Mouse (Mus musculus) thymus, postnatal 0 days (tissue): ENCODE data around the gene Kcnq2. TPM values are rescaled to one million over a fixed set of nuclear protein-coding genes. Genes with fewer than 3 reads are reported as not detected.
A peak's percentile ranks its signal among the peaks of the same experiment; 100 is the strongest.

ENCODE experiments used
- DNase-seq: peaks from one replicate; pipeline ENCODE4 v3.0.0-alpha.2; 2015; ENCODE audit warnings: low spot score
- polyA plus RNA-seq: library from polyadenylated mRNA; unstranded; fragments of >200 nt; fragmentation: Nextera tagmentation; extraction: Ambion mirVana; gene quantifications from 2 replicates; pipeline ENCODE4 v1.2.1, GENCODE M21; 2015

The Kcnq2 gene
- polyA plus RNA-seq, 1 experiment from 2014 or later, result 0.07 TPM

DNA sequence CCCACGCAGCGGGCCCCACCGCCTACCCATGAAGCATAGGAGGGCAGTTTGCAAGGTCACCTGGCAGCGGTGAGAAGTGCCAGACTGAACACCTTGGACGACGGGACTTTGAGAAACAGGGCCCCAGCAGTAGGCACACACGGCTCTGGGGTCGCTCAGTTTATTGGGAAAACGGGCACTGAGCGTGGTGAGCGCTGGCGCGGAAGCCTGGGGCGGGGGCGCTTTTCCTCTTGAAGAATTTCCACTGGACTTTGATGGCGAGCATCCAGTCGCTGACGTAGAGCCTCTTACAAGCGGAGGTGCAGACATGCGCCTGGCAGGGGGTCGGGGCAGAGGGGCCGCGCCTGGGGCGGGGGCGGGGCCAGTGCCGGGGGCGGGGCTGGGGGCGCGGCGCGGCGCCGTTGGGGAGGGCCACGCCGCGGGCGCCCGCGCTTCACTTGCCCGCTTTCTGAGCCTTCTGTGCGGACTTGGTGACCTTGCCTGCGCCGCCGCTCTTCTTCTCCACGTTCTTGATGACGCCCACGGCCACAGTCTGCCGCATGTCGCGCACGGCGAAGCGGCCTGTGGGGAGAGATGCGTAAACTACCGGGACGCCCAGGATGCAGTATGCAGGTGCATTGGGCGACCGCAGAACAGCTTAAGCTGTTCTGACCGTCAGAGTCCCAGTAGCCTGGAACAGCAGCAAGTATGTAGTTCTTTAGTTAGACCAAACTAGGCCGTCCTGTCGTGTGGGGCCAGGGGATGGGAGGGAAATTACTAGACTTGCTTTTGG lies 12.6 kb upstream of the Kcnq2 start:
- DNase-seq, result peak; percentile 24

DNA sequence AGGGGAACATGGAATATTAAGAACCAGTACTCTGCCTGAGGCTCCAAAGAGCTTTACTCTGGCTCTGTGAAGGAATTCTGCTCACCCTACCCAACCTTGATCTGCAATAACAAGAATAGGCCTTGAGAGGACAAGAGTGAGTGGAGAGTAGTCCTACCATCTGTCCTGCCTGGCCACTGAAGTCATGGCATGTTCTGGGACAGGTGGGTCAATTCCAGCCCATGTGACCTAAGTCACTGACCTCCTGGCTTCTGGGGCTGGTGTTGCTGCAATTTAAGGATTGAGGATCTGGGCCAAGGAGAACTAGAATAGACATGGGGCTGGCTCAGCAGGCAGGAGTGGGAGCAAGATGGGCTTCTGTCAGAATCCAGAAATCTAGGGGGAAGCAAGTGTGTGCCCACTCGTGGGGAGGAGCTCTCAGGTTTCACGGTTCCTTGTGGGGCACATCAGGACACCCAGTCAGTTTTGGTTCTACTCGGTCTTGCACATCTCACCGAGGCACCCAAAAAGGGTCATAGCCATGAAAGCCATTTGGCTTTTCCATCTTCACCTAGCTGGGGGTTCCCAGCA lies 12.0 kb upstream of the Kcnq2 start:
- DNase-seq, result no peak

DNA sequence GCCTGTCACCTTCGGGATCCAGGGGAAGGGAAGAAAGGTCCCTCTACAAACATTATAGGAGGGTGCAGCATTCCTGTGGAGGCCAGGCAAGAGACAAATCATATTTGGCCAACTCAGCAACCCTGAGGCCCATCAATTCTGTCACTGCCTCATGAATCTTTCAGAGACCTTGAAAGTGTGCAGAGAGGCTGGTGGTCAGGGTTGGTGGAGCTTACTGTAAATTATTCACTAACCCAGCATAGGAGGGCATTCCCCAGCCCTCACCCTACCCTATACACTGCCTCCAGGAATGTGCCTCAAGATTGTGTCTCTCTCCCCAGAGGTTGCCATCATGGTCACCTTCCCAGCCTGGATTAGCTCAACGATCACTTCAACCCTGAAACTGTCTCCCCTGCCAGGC lies 9.6 kb upstream of the Kcnq2 start:
- DNase-seq, result no peak

DNA sequence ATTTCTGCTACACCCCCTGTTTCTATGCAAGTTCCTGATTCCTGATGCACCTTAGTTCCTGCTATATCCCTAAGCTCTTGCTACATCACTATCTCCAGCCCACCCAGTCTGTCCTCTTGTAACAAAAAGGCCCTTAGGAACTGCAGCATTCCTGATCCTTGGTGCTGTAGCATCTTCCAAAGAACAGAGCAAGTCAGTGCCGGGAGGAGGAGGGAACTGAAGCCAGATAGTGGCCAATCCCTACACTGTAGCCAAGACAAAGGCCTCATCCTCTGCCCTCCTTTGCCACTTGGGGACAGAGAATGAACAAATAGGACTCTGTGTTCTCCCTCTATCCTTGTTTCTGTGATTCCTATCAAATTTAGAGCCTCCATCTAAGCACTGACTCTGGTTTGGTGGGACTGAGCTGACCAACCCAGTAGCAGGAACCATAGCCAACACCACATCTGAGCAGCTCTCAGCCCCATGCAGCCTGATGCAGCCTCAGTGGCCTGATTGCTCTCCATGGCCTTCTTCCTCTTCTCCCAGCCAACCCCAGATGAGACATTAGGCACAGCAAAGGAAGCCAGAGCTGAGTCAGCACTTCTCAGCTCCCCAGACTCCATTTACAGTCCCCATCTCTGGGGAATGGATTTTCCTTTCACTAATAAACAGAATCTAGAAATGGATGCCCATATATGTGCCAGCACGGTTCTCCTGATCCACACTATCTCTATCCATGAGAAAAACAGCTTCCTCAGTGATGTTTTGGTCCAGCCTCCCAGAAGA lies 8.6 kb upstream of the Kcnq2 start:
- DNase-seq, result no peak

DNA sequence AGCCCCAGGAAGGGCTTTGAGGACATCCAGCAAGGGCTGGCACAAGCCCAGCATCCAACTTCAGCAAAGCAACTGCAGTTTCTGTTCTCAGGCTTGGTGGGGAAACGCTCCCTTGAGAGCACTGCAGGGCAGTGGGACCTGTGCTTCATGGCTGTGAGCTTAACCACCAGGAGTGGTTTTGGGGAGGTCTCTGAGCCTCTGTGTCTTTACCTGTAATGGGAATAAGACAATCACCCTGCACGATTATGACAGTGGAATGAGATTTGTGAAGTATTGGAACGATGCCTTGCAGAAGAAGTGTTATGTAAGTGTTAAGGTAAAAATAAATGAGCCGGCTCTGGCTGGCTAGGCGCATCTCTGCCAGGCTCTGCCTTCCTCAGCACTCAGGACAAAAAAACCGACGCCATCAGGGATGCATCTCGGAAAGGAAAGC lies 7.6 kb upstream of the Kcnq2 start:
- no peak for DNase-seq

DNA sequence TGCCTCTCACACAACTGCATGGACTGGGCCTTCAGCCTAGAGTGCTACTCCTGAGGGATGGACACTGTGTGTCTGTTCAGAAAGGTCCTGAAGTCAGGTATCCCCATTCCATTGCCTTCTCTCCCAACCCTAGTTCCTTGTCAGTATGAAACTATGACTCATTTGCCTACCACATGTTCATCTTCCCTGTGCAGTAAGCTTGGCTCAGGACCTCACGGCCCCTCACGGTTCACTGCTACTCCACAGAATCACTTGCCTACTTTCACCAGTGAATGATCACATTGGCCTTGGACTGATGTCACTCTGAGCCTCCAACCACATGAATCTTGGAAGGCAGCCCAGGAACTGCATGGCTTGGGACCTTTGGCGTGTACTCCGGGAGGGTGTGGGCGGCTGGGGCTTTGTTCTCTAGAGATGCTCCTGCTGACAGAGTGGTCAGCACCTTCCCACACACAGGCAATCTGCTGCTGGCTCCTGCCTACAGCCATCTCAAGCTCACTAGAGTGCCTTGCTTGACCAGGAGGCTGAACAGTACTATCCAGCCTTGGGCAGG lies 4.6 kb upstream of the Kcnq2 start:
- DNase-seq, result no peak

DNA sequence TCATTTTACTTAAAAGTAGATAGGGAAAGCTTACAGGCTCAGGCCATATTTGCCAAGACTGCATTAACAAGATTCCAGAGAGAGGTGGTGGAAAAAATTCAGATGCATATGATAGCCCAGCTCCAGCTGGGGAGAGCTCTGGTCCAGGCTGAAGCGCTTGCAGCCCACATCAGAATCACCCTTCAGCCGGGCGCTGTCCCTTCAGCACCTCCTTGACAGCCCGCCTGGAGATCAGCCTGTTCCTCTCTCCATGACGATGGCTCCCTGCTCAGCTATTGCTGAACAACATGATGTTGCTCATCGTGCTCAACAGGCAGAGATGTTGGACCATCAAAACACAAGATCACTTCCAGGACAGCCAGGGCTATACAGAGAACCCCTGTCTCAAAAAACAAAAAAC lies 1.8 kb upstream of the Kcnq2 start:
- no peak for DNase-seq

DNA sequence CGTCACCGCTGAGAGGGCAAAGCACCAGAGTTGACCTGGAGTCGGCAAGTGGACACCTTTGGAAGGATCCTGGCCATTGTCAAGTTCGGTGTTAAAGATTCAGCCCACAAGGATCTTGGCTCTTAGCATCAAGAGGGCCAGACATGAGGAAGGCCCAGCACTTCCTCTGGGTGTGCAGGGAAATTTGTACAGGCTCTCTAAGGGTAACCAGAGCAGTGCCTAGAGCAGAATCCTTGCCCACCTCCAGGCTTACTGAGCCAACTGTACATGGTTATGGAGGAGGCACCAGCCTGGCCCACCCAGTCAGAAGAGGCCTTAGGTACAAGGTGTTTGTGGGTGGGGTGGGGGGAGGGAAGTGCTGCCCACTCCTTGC lies 332 bp upstream of the Kcnq2 start:
- no peak for DNase-seq

DNA sequence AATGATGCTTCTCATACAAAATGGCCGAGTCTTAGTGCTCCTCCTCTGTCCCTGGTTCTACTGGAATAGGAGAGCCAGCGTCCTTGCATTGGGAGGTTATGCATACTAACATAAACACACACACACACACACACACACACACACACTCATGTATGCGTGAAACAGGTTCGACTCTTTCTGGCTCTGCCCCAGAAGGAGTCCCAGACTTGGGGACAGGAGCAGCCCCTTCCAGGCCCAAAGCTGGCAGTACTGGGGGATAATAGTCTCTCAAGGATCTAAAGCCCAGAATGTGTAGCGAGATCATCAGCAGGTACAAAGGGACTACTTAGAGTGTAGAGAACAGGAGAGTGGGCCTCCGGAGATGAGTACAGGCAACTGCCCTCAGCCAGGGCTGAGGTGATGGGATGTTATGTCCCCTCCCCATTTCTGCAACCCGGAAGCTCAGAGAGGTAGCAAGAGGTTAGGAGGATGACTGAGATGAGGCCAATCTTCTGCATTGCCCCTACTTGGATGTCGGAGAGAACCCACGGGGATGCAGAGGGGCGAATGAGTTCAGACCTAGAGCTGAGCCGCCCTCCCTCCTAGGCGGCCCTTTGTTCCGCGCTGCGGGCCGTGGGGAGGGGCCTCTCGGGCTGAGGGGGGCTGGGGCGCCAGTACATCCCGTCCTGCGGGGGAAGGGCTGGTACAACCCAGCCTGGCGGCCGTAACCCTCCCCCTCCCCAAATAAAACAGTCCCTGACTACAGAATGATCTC lies 1.1 kb downstream of the Kcnq2 start:
- no peak for DNase-seq

DNA sequence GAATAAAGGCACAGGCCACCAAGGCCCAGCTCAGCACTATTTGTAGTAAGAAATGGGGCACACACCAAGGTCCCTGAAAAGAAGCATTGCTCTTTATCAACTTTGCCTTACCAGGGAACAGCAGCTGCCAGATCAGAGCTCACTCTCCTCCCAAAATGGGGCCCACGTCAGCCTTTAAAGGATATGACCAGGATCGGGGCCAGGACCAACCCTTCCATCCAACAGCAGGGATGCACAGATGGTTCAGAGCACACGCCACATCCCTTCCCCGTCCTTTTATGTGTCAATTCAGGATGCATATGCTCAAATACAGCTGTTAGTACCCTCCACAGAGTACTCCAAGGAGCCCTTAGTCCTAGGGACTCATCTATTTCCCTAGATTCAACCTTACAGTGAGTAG lies 4.9 kb downstream of the Kcnq2 start:
- no peak for DNase-seq

DNA sequence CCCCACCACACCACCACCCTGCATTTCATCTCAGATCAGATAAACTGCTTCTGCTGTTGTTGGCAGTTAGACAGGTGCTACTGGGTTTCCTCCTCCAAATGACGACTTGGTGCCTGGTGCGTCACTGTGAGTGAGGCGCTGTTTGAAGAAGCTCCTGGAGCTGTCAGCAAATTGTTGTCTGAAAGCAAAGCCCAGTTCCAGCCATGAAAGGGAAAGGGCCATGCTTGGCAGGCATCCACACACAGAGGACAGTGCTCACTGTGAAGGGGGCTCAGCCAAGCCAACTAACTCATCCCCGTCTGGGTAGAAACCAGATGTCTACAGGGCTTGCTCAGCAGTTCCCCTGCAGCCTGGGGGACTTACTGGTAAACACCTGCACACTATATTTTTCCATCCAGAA lies 6.1 kb downstream of the Kcnq2 start:
- DNase-seq, result no peak

DNA sequence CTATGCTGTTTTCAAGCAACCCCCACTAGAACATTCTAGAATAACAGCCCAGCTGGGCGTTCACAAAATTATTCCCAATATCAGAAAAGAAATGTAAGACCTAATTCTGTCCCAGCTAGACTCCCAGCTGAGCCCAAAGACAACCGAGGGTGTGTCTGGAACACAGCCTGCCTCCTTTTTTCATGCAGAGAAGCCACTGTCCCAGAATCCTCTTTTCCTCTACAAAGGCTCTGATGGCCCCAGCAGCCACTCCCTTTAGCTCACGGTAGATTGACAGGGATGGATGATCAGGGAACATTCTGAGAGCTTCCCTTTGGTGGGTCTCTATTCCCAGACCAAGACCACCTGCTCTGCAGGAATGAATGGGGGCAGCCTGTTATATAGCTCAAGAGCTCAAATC lies 7.3 kb downstream of the Kcnq2 start:
- DNase-seq, result no peak

DNA sequence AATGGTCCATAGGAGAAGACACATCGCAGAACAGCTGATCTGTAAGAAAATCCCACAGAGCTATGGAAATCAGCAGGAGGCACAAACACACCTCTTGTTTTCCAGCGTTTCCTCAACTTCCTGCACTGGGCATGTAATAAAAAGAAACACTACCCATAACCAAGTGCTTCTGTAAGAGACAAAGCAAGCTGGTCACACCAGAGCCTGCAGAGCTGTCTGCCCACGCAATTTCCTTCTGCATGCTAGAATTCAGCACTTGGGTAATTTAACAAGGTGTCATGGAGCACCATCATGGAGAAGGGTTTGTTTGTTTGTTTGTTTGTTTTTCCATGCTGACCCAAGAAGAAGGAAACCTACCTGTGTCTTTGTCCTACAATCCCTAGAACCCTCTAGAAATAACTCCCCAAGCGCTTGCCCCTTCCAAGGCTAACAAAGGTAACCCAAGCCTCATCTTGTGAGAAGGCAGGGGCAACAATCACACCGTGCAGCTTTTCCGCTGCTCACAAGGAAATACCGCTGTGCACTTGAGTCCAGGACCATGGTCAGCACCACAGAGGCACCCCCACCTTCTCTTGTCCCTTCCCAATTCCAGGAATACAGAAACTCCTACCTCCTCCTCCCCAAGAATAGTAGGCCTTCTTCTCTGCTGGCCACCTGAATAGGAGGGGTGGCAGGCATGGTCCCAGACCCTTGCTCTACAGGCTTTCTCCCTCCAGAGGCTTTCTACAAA lies 9.2 kb downstream of the Kcnq2 start:
- DNase-seq, result no peak

DNA sequence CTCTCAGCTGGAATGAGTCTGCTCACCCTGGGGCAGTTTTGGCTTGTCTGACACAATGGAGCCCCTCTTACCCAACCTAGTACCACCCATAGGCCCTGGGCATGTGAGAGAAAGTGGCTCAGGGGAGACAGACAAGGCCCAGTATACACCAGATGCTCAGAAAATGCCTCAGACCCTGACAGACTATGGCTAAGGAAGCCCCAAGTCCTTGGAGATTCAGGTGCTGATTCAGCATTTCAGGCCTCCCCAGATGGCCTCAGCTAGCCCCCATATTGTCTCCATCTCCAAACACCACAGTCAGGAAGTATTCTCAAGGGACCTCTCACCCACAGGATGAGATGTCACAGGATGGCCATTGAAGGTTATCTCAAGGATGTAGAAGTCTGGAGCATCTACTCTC lies 12.5 kb downstream of the Kcnq2 start:
- no peak for DNase-seq

DNA sequence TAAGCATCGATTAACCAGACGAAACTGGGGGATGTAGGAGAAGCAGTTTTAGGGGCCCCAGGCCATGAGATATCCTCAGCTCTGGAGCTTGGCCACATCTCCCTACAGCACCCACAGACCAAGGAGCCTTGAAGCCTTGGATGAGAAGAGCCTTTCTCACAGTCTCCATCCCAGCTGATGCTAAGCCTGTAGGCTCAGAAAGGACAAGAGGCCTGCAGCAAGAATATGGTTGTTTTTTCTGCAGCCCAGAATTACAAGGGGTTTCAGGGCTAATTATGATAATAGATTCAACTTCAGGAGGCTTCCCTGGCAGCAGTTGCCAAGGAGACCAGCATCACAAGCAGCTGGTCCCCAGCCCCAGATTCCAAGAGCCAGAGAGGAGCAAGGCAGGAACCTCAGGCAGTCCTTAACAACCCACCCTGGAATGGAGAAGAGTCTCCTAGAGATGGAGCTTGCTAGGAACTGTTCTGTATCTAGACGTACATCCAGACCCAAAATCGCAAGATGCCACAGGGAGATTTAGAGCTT lies 14.1 kb downstream of the Kcnq2 start:
- DNase-seq, result no peak

DNA sequence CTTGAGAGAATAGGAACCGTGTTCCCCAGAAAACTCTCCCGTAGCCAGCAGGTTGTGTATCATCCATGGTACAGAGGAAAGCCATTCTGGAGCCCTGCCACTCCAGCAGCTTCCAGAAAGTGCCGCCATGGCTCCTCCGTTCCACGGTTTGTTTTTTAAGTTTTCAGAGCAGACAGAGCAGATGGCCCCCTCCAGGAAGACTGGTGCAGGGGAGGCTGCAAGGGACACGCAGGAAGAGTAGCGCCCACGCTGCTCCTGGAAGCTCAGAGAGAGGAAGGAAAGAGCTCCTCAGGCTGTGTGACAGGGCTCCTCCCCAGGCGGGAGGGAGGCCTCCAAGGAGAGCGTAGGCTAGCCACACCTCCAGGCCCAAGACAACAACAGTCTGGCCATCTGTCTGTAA lies 15.1 kb downstream of the Kcnq2 start:
- DNase-seq, result no peak

DNA sequence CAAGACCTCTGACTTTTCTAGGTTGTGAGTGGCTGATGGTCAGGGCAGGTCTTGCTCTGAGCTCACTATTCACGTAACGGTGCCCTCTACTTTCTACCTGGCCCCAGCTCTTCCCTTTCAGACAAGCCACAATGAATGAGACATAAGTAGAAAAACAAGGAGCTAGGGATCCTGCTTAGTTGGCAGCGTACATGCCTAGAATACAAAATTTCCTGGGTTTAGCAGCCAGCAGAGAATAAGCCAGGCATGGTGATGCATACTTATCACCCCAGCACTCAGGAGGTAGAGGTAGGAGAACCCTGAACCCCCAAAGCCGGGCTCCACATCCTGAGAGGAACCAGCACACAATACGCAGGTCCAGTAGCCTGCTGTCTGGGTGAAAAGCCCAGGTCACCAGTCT lies 18.7 kb downstream of the Kcnq2 start:
- no peak for DNase-seq

DNA sequence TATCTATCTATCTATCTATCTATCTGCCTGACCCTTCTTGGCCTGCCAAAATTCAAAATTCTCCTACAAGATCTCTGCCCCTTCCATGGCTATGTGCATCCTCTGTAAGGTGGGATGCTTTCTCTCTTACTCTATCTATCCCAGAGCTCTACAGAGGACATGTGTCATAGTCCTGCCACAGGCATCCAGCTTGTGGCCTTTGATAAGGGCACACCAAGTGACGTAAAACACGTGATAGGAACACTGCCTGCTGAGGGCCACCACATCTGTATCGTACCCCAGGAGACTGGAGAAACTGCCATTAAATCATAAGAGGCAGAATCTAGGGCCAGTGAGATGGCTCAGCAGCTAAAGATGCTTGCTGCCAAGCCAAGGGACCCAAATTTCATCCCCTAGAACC lies 19.7 kb downstream of the Kcnq2 start:
- DNase-seq, result no peak

DNA sequence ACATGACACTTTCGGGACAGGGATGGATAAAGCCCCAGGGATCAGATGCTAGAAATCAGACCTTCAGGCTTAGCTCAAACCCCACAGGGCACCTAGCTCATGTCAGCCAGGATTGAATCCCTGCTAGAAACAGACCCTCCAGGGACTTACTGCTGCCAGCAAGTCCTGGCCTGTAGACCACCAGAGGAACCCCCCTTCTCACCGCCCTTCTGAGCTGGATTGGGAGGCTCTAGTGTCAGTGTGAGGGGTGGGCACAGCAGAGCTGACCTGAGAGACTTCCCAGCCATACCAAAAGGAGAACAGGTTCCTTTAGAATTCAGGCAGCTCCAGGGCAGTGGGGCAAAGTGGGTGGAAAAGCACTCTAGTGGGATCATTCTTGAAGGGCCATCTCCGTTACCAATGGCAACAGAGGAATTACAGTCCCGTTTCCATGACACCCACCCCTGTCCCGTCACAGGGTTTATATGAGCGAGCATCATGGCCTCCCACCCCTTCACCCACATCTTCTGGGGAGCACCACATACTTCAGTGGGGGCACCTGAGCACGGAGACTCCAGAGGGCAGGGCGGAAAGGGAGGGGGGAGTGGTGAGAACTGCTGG lies 21.2 kb downstream of the Kcnq2 start:
- DNase-seq, result no peak

DNA sequence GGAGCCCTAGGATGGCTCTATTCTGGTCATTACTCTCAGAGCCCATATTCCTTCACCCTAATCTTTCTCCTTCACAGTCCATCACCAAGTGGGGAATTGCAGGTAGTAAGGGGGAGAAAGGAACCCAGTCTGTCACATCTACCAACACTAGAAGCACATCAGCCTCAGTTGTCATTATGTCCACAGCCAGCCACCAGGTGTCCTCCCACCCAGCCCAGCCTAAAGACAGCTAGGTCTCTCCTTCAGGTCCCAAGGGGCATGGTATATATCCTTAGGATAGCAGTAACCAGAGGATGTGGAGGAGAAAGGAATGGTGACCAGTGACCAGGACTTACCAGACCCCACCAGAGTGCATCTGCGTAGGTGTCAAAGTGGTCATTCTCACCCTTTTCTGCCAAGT lies 23.4 kb downstream of the Kcnq2 start:
- no peak for DNase-seq
